Mouse (Mus musculus): ENCODE data around the gene Cse1l.

Gene Cse1l

GRCm38 (mm10) chr2:166977490-166977889 is 71.7 kb downstream of the Cse1l start:
- DNase-seq, result no peak

GRCm38 (mm10) chr2:166980161-166980560 is 74.3 kb downstream of the Cse1l start:
- DNase-seq, result no peak

GRCm38 (mm10) chr2:166983351-166983894 is 77.6 kb downstream of the Cse1l start:
- DNase-seq, result no peak

- no peak for DNase-seq
Observed at GRCm38 (mm10) chr2:166990861-166991260, 85.0 kb downstream of the Cse1l start.

- DNase-seq, result no peak
Observed at GRCm38 (mm10) chr2:166991945-166992344, 86.1 kb downstream of the Cse1l start.

- no peak for DNase-seq
Observed at GRCm38 (mm10) chr2:166995021-166995795, 89.4 kb downstream of the Cse1l start.
